In genomic region chr13:19854629-19855333, GRCm38 (mm10) we compare ENCODE assay signal across 13 mouse cellular contexts. TPM values are rescaled to one million over a fixed set of nuclear protein-coding genes. Genes with fewer than 3 reads are reported as not detected.
DNase-seq lines count a peak whose midpoint lies in the region; ATAC-seq and TF ChIP-seq lines count a peak whose summit lies in the region.
"Had no signal": no experiment of that assay in that cellular context is flagged by ENCODE, and none has a peak within 500 bp of the region (broad histone marks: within the 10 kb centered on the region; RNA-seq: fewer than 3 reads in every experiment).

No protein-coding gene starts in this region.

- H3K79me2 ChIP-seq in CH12.LX (replicated peaks; ENCODE audit: control insufficient read depth, extremely low read depth, insufficient read depth, poor library complexity, severe bottlenecking): no peaks in the 10 kb centered on the region

- no peaks in the 10 kb centered on the region for H3K4me1 ChIP-seq in liver, embryonic 13.5 days (replicated peaks)
- 0 out of 2 replicates have a peak, but pooled peaks cover 3% of the 10 kb centered on the region for H3K4me1 ChIP-seq in liver, embryonic 12.5 days
- peaks cover 4 to 15% of the 10 kb centered on the region in 2 experiments for H3K4me1 ChIP-seq in CH12.LX (ENCODE audit: control insufficient read depth in 1 of 2, insufficient read depth in 2 of 2)
- H3K4me1 ChIP-seq: hindbrain, embryonic 10.5 days; limb, embryonic 10.5 days; lung, embryonic 15.5 days had no signal

- in situ Hi-C loops in CH12.LX (cut with MboI; ENCODE audit: low pct_ligation_motif_present, low pct_unique_long_range_greater_than_20kb, low sequenced_read_pairs): no loop called here

- H3K27me3 ChIP-seq in liver, embryonic 13.5 days: no peaks in the 10 kb centered on the region
- no peaks in the 10 kb centered on the region for H3K27me3 ChIP-seq in liver, embryonic 12.5 days (replicated peaks)
- H3K27me3 ChIP-seq in CH12.LX (replicated peaks): no peaks in the 10 kb centered on the region
- H3K27me3 ChIP-seq: lung, embryonic 15.5 days had no signal

- dilution Hi-C loops in CH12.LX (cut with MboI; ENCODE audit: extremely low pct_ligation_motif_present, extremely low pct_unique_long_range_greater_than_20kb, low sequenced_read_pairs): no loop called here

- no peak overlapping the region for H3K9ac ChIP-seq in liver, embryonic 13.5 days
- no peak overlapping the region for H3K9ac ChIP-seq in liver, embryonic 12.5 days
- no peak overlapping the region for H3K9ac ChIP-seq in CH12.LX (ENCODE audit: insufficient read depth, low read depth)
- H3K9ac ChIP-seq: lung, embryonic 15.5 days had no signal

- no peak for TF ChIP-seq RAD21 in CH12.LX (IDR thresholded peaks at IDR 0.05; ENCODE audit: low read depth, low read length)

- no peak overlapping the region for H3K27ac ChIP-seq in liver, embryonic 13.5 days
- H3K27ac ChIP-seq in liver, embryonic 12.5 days: no peak overlapping the region
- no peak overlapping the region for H3K27ac ChIP-seq in CH12.LX (ENCODE audit: insufficient read depth, low read depth)
- H3K27ac ChIP-seq: hindbrain, embryonic 10.5 days; limb, embryonic 10.5 days; lung, embryonic 15.5 days had no signal

- 0 out of 2 replicates have a peak, but pooled peaks have one; percentile 28 for TF ChIP-seq EP300 in CH12.LX (IDR thresholded peaks at IDR 0.05; ENCODE audit: low read length)

- TF ChIP-seq CTCF in CH12.LX (conservative IDR thresholded peaks at IDR 0.05 in 1 of 2, IDR thresholded peaks at IDR 0.05 in 1 of 2; ENCODE audit: low read depth in 2 of 2, low read length in 2 of 2): no peak

- no peak overlapping the region for H3K4me2 ChIP-seq in liver, embryonic 13.5 days
- H3K4me2 ChIP-seq in liver, embryonic 12.5 days: no peak overlapping the region
- H3K4me2 ChIP-seq in CH12.LX (ENCODE audit: insufficient read depth, low read depth, poor library complexity, severe bottlenecking): no peak overlapping the region
- H3K4me2 ChIP-seq: lung, embryonic 15.5 days had no signal

- no peaks in the 10 kb centered on the region for H3K9me3 ChIP-seq in liver, embryonic 13.5 days (replicated peaks)
- H3K9me3 ChIP-seq in liver, embryonic 12.5 days (replicated peaks): no peaks in the 10 kb centered on the region
- no peaks in the 10 kb centered on the region for H3K9me3 ChIP-seq in CH12.LX (replicated peaks; ENCODE audit: low read length)
- H3K9me3 ChIP-seq: hindbrain, embryonic 10.5 days; limb, embryonic 10.5 days; lung, embryonic 15.5 days had no signal

- DNase-seq in liver, embryonic 13.5 days: no peak
- DNase-seq in CH12.LX (ENCODE audit: extremely low read depth) (peak; percentile 46), adipocyte (ENCODE audit: low spot score) (no peak)
- DNase-seq in lung, postnatal 25 days (ENCODE audit: low spot score): peak; percentile 16
- peak; percentile 12 for DNase-seq in skeletal muscle tissue, adult 2 months (ENCODE audit: low read depth, low spot score)
- no peak for DNase-seq in neural tube, embryonic 10.5 days (ENCODE audit: extremely low spot score, low spot score)
- DNase-seq: kidney, adult 18-20 months; thymus, adult 2 months had no signal

- TF ChIP-seq POLR2A in CH12.LX (IDR thresholded peaks at IDR 0.05; ENCODE audit: low read depth, low read length): no peak

- H3K4me3 ChIP-seq in liver, embryonic 13.5 days (replicated peaks): no peak overlapping the region
- H3K4me3 ChIP-seq in liver, embryonic 12.5 days: no peak overlapping the region
- H3K4me3 ChIP-seq in CH12.LX (replicated peaks in 1 of 3; ENCODE audit: low read depth in 2 of 3, low read length in 2 of 3, poor library complexity in 1 of 3): no peak overlapping the region
- H3K4me3 ChIP-seq: hindbrain, embryonic 10.5 days; limb, embryonic 10.5 days; lung, embryonic 15.5 days had no signal

- WGBS in liver, embryonic 13.5 days (ENCODE audit: insufficient replicate concordance): 13% methylated on average over 9 of the region's 9 CpGs
- WGBS in liver, embryonic 12.5 days (ENCODE audit: insufficient replicate concordance): 22% methylated on average over 9 of the region's 9 CpGs

- ATAC-seq in liver, embryonic 13.5 days (ENCODE audit: low read depth): 0 out of 2 replicates have a peak, but pooled peaks have one; percentile 29
- ATAC-seq in liver, embryonic 12.5 days: no peak

- no peaks in the 10 kb centered on the region for H3K36me3 ChIP-seq in liver, embryonic 13.5 days
- no peaks in the 10 kb centered on the region for H3K36me3 ChIP-seq in liver, embryonic 12.5 days
- no peaks in the 10 kb centered on the region for H3K36me3 ChIP-seq in CH12.LX (replicated peaks in 1 of 2; ENCODE audit: control insufficient read depth in 1 of 2, insufficient read depth in 1 of 2, low read length in 1 of 2)
- H3K36me3 ChIP-seq: hindbrain, embryonic 10.5 days; limb, embryonic 10.5 days; lung, embryonic 15.5 days had no signal

TF ChIP-seq in CH12.LX, 34 proteins besides CTCF, POLR2A, EP300 and RAD21:
- peak; percentile 39; the same call in 1 of the 2 replicates for TF ChIP-seq MYC (IDR thresholded peaks at IDR 0.05; ENCODE audit: low read depth, low read length)
- TF ChIP-seq MXI1 (IDR thresholded peaks at IDR 0.05; ENCODE audit: low read depth, low read length): 0 out of 2 replicates have a peak, but pooled peaks have one; percentile 28
- TF ChIP-seq MEF2A (IDR thresholded peaks at IDR 0.05; ENCODE audit: borderline replicate concordance, low read depth, low read length): no peak
- peak; percentile 73; the same call in 1 of the 2 replicates for TF ChIP-seq MAX (IDR thresholded peaks at IDR 0.05; ENCODE audit: low read length)
- TF ChIP-seq BHLHE40 (IDR thresholded peaks at IDR 0.05; ENCODE audit: low read depth, low read length): 0 out of 2 replicates have a peak, but pooled peaks have one; percentile 39
TF ChIP-seq in CH12.LX: peak in this region for 4.

RNA-seq across cellular contexts. Expression of gene Gpr141, which starts 30.7 kb away (rescaled TPM):
- polyA plus RNA-seq in liver, embryonic 13.5 days (2015; fragmentation: Nextera tagmentation; extraction: Ambion mirVana): 1.3 and 1.4 TPM in 2 replicates
- polyA plus RNA-seq in liver, embryonic 12.5 days (2016; fragmentation: Nextera tagmentation; extraction: Ambion mirVana): 0.96 and 1.2 TPM in 2 replicates
- total RNA-seq in CH12.LX (2012; rRNA removed): 0.17 TPM in 2 replicates
- total RNA-seq in CH12.LX (2014; rRNA removed): 0.88 and 1.6 TPM in 2 replicates
- polyA plus RNA-seq in CH12.LX (2012; ENCODE audit: insufficient read length, low read depth): 0.37 and 0.60 TPM in 2 replicates
- total RNA-seq: ES-E14 had no signal
- polyA plus RNA-seq: hindbrain, embryonic 10.5 days; limb, embryonic 10.5 days had no signal

Comparison
In these comparisons a context has a peak if more than half of its experiments do, and no peak if none do; other contexts are left out.
1. DNase-seq: peak in CH12.LX (single experiment), lung, postnatal 25 days (single experiment) and skeletal muscle tissue, adult 2 months (single experiment); none in liver, embryonic 13.5 days (single experiment), neural tube, embryonic 10.5 days (single experiment) and adipocyte (single experiment).